Mouse (Mus musculus) C2C12 (cell line): ENCODE measurements around the gene Bad.

ENCODE experiments used
- CTCF ChIP-seq: IDR thresholded peaks from one replicate; pipeline ENCODE4 v1.5.1; 2011; ENCODE audit not compliant: control insufficient read depth, insufficient read depth, insufficient read length
- MYOD1 ChIP-seq: IDR thresholded peaks from one replicate; pipeline ENCODE4 v1.6.1; 2011; ENCODE audit warnings: low read depth; ENCODE audit not compliant: control insufficient read depth, insufficient read length
- USF1 ChIP-seq: IDR thresholded peaks from one replicate; pipeline ENCODE4 v1.6.1; 2011; ENCODE audit warnings: low read depth, mild to moderate bottlenecking, control low read depth, moderate library complexity

DNA sequence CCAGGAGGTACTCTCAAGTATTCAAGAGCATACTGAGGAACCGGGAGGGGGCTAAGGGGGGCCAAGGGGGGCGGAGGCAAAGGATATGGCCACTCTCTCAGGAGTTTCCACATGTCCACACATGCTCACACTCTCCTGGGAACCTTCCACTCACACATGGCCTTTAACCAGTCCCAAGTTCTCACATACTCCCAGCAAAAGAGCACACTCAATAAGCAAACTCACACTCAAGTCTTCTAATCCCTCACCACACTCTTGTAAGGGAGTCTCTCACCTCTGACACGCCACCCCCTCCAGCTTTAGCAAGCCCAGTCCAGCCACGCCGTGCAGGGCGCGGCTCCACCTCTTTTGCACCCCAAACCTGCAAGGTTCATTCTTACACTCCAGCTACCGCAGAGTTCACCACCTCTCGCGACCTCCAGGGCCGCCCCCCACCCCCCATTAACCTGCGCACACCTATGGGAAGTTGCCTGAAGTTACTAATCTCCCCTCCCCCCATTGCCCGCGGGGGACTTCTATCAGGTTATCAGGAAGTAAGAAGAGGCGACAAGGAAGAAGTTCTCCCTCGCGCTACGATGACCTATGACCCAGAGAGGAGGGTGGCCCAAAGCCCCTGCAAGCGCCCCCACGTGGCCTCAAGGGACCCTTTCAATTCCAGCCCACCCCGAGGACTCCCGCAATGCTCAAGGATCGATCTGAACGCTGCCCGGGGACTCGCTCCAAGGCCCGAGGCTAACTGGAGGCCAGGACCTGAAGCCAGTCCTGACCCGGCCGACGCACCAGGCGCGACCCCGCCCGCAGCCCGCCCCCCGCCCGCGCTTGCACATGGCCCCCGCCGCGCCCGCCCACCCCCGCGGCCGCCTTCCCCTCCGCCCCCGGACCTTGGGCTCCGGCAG lies 20.7 kb upstream of the Bad start:
- TF ChIP-seq CTCF, result no peak
- TF ChIP-seq USF1, result no peak
- no peak for TF ChIP-seq MYOD1
